Mouse (Mus musculus): ENCODE data around the gene Prdm4. TPM values are rescaled to one million over a fixed set of nuclear protein-coding genes. Genes with fewer than 3 reads are reported as not detected.

The Prdm4 gene
- polyA plus RNA-seq (2017; shearing (Covaris generic)) = 1 to 10 TPM; 4.2 to 7.1 (median 6.1) TPM

DNA sequence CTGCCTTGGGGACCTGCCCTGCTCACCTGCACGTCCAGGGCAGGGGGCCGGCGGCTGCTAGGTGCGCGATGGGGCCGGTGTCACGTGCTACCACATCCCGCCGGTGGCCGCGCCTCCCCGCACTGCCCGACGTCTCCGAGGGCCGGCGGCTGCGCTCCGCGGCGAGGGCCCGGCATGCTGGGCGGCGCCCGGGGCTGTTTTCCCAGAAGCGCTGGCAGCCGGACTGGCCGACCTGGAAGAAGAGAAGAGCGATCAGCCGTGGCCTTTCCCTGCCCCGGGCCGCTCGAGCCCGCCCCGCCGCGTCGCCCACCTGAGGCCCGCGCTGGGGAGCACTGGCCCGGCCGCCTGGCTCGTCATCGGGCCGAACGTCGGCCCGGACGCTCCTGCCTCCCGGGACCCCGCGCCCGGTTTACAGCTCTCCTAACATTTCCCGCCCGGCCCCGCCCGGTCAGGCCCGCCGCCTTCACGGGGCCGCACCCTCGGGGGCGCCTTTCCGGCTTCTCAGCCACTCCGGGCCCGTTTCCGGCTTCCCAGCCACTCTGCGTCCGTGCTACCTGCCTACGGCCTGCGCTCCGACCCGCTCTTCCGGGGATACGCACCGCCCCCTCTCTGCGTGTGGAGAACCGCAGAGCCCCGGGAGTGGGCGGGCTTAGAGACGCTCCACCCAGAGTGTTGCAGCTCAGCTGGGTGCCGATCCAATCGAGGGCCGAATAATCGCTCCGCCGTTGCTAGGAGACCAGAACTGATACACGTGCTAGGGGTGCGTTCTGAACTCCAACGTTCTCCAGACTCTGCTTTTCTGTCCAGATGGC lies at the start of gene Prdm4:
TSS of gene Prdm4 (minus strand) at position 645 of the 812 bp plus-strand sequence.
- ATAC-seq = peak; percentile 99

DNA sequence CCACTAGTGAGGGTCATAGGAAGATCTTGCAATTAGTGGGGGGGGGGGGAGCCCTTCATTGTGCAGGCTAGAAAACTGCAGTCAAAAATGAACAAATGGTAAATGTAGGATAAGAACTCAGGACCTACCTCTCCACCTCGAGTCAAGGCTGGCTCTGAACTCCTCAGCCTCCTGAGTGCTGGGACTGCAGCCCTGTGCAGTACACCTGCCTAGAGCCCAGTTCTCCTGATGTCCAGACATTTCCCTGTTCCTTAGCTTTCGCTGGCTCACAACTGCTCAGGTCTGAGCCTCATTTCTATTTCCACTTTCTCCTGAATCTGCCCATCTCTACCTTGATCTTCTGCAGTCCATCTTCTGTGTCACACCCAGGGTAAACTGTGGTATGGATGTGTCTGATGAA lies 49.5 kb upstream of the Prdm4 start:
- no peak for ATAC-seq

DNA sequence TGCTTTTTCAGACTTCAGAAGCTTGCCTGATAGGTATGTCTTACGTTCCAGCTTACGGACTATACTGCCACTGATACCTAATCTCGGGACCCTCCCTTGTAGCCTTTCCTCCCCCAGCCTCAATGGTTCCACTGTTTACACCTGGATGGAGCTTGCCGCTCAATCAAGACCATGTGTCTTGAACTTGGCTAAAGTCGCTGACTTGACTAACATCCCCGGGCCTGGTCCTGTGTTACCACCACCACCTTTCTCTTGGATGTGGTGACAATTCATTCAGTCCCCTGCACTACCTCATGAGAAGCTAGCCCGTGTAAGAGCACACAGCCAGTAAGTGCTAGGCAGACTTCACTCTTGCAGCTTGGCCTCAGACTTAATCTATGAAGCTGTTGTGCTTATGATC lies 47.4 kb upstream of the Prdm4 start:
- ATAC-seq = no peak

DNA sequence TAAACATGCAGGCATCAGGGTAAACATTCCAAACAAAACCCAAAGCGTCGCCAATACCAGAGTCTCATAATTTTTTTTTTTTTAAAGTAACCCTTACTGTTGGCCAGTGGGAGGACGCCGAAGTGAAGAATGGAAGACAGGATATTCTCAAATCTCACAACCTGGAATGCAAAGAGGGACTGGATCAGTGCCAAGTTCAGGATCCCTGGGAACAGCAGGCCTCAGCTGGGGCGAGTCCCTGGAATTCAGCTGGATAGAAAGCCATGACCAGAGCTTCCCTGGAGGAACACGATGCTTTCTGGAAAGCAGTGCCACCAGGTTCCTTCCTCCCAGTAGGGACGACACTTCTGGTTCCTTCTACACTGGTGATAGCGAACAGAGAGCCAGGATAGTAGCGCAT lies 46.0 kb upstream of the Prdm4 start:
- no peak for ATAC-seq

DNA sequence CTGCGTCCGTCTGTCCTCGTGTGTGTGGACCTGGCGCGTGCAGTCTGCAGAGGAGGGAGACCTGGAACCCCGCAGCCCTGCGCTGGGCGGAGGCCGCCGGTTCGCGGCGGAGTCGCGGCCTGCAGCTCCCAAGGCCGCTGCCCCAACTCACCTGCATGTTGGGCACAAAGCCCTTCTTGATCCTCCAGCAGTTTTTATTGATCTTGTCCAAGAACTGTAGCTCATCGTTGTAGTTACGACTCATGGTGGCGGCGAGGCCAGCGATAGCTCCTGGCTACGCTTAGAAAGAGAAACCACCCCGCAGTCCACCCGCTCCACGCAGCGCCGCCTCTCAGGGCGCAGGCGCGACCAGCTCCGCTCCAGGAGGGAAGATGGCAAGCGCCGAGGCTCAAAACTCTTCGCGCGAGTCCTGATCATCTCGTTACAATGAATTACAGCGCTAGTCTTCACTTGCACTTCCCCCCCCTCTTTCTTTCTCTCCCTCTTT lies 40.6 kb upstream of the Prdm4 start, which contains the start of gene Rtcb:
TSS of gene Rtcb (minus strand) at position 360 of the 487 bp plus-strand sequence.
- peak; percentile 93 for ATAC-seq

DNA sequence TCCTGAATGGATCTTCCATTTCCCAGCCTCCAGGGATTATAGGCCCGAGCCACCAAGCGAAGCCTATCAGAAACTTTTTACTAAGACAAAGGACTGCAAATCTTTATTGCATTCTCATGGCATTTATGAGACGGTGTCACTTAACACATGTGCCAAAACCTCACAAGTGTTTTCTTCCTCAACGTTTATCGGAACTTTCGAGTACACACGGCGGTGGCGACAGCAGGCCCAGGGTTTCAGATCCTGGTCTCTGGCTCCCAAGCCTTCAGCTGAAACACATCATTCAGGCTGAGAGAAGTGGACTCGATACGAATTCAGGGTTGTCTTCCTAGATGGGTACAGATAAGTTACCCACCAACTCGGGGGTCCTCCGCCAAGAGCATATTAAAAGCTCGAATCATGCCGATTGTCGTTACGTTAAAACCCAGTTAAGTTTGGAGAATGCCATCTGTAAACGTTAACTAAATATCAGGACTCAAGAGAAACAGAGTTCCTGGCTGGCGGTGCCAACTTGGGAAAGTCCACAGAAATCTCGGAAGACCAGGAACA lies 40.0 kb upstream of the Prdm4 start:
- no peak for ATAC-seq

DNA sequence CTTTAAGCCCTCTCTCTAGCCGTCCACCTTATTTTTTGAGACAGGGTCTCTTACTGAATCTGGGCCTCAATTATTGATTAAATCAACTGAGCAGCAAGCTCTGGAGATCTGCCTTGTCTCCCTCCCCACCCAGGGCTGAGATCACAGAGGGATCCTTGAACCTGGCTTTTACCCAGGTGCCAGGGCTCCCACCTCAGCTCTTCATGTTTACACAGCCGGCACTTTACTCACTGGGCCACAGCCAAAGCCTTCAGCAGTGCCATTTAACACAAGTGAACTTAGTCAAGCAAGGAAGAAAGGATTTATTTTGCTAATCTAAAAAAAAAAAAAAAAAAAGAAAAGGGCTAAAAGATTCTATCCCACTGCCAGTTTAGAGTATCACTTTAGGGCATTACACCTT lies 37.5 kb upstream of the Prdm4 start:
- no peak for ATAC-seq

DNA sequence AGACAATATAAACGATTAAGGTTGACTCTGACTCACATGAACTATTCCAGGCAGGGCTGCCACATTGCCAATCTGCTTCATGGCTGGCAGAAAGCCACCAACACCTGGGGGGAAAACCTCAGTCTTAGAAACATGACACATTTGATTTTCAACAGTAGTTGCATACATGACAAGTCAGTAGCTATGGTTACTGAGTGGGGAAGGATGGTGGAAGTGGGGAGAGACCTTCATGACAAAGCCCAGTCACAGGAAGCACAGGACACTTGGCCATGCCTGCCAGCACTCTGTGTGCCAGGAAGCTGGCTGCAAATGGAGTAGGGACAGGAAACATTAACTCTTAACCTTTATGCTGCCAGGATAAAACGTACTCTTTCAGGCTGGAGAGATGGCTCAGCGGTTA lies 36.5 kb upstream of the Prdm4 start:
- no peak for ATAC-seq

DNA sequence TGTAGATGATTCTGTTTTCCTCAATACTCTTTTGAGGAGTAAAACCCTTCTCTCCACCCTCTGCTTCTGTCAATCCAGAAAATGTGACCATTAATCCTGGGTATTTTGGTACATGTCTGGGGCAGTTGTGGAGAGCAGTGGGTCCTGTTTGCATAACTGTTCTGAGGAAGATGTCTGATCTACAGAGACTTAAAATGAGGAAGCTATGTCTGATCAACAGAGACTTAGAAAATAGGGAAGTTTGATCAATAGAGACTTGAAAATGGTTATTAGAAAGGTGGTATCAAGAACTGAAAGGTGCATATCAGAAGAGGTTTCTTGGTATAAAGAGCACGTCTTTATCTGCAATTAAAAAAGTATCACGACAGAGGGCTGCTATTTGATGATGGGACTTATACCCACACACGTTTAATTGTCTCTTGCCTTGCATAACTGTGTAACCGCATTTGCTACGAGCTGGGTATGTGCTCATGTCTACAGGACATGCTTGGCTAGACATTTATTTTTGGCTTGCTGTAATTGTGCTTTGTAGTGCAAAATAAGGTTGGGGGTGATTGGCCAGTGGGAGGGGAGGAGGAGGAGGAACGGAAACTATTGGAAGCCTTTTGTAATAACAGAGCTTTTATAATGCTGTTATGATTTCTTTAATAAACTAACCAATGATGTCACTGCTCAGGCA lies 35.0 kb upstream of the Prdm4 start:
- ATAC-seq = no peak

DNA sequence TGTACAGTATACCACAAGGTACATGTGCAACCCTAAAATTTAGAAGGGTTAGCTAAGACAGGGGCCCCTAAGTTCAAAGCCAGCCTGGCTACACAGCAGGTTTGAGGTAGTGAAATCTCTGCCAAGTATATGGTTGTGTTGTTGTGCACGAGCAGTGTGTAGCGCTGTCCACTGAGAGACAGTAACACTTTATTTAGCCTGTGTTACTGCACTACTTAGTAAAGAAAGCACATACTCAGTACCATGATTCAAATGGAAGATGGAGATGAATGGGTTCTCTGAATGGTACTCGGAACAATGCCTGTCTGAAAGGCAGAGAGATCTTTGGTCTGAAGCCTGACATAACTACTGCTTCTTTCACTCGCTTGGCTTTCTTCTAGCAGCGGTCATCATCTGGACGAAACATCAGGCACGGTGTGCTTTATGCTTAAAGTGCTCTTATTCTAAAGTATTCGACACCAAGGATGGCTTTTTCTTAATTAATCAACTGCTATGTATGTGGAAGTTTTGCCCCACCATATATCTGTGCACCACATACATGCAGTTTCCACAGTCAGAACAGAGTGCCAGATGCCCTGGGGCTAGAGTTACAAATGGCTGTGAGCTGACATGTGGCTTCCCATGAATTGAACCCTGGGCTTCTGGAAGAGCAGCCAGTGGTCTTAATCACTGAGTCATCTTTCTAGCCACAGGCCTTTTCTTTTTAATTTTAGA lies 31.7 kb upstream of the Prdm4 start:
- ATAC-seq = no peak

DNA sequence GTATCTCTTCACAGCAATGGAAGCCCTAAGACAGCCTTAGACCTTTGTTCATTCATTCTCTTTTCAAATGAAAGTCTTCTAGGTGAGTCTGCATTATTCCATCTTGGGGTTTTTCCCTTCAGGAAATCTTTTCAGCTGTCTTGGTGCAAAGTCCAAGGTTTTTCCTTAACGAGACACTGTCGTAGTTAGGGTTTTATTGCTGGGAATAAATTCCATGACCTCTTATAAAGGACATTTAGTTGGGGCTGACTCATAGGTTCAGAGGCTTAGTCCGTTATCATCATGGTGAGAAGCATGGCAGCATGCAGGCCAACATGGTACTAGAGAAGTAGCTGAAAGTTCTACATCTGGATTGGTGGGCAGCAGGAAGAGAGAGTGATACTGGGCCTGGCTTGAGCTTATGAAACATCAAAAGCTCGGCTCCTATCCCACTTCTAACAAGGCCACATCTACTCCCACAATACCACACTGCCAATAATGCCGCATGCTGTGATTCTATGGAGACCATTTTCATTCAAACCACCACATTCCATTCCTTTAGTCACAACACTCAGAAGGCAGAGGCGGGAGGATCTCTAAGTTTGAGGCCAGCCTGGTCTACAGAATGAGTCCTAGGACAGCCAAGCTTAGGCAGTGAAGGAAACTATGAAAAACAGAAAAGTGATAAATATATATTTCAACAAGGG lies 19.5 kb upstream of the Prdm4 start:
- no peak for ATAC-seq

DNA sequence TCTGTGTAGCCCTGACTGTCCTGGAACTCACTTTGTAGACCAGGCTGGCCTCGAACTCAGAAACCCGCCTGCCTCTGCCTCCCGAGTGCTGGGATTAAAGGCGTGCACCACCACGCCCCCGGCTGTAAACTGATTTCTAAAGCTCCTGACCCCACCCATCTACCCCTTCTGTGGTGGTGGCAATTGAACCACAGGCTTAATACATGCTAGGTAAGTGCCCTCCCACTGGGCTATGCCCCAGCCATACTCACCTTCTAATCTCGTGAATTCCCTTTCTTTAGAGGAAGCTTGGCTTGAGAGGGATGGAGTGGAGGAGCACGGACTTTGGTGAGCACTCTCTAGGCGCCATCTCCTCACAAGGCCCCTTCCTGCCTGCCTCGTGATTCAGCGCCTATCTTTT lies 13.0 kb upstream of the Prdm4 start:
- ATAC-seq = no peak

DNA sequence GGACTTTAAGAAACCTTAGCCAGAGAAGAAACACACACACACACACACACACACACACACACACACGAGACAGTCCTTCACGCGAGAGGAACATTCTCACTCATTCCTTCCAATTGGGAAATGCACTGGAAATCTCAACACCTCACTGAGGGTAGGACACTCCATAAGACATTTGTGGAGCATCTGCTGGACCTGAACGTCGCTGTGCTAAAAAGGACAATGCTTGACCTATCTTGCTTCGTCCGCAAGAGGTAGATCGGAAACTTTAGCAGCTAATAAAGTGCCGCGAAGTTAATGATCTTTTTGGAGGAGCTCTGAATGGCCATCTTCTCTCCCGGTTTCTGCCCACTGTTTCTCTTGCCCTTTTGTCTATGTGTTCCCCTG lies 12.3 kb upstream of the Prdm4 start:
- no peak for ATAC-seq

DNA sequence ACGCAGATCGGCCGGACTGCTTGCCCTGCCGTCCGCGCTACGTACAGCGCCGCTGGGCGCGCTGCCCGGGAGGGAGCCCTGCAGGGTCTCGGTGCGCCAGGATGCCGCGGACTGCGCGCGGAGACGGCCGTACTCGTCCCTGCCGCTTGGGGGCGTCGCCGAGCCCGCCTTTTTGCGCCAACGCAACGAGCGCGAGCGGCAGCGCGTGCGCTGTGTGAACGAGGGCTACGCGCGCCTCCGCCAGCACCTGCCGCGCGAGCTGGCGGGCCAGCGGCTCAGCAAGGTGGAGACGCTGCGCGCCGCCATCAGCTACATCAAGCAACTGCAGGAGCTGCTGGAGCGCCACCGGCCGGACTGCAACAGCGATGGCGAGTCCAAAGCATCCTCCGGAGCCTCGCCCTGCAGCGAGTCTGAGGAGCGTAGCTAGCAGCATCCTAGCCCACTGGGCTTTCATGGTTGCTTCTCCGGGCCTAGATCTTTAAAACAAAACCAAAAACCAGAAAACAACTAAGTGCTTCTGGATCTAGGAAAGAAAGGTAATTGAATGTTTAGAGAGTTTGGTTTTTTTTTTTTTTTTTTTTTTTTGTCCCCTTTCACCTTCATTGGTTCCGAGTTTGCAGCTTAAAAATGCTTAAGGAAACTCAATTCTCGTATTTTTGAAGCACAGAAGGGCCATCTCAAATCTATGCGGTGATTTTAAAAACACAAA lies 11.7 kb upstream of the Prdm4 start:
- peak; percentile 84 for ATAC-seq

DNA sequence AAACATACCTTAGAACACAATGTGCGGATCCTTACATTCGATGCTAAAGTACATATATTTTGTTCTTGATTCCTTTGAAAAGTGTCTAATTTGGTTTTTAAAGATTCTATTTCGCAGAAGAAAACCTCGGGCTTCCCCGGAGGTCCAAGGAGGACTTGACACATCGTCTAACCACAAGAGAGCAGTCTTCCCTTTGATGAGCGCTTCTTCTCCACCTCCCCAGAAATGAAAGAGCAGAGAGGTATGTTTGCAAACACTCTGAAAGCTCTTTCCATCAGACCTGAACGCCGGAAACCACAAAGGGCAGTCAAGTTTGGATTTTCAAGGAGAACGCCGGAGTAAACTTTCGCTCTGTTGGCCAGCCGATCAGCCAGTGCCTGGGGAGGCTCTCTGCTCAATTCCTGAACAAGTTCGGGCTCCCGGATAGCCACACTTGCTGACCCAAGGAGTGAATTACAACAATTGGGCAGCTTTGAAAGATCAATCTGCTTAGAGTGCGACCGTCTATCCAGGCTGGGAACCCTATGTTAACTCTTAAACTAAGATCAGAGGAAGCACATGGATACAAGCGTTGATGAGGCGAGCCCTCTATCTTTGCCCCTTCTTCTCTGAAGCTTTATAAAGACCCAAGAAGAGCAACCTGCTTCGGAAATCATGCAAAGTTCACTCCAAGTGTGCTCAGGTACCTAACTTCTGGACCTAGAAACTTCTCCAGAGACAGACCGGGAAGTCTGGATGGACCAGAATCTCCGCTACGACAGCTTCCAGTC lies 10.9 kb upstream of the Prdm4 start, which contains the start of gene Ascl4:
TSS of gene Ascl4 (plus strand) at position 6 of the 770 bp plus-strand sequence.
- peak; percentile 45 for ATAC-seq

DNA sequence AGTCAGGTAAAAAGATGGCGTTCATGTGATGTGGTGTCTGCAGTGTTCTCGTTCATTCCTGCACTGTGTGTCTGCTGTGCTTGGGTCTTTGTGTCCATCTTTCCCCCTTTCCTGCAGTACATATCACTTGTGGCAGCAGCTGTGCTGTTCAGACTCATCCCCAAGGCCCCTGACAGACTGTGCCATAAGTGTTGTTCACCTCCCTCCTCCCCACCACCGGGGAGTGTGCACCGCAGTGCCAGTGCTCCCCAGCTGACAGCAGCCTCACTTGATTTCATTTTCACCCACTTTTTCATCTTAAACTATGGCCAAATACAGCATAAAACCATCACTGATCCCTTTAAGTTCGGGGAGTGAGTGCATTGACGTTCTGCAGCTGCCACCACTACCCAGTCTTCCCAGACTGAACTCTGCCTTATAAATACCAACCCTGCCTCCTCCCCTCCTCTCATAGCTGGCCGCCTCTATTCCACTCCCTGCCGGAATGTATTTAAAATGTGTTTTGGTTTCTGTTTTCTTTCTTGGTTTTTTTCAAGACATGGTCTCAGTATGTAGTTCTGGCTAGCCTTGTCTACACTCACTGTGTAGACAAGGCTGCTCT lies 37.0 kb downstream of the Prdm4 start:
- ATAC-seq = no peak

DNA sequence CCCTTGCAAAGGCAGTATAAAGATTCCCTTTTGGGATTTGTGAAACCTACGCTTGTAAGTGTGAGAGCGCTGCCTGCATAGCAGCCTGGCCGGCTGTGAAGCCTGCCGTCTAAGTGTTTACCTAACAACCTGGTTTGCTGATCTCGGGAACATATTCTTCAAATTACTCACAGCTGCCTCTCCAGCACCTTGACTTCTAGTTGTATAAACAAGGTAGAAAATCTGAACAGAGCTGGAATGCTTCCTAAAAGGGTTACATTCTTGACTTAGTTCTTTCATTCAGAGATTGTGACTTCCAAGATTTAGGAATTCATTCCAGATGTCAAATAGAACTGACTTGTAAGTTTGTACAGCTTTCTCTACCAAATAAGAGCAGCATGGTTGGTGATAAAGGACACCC lies 41.1 kb downstream of the Prdm4 start:
- no peak for ATAC-seq

DNA sequence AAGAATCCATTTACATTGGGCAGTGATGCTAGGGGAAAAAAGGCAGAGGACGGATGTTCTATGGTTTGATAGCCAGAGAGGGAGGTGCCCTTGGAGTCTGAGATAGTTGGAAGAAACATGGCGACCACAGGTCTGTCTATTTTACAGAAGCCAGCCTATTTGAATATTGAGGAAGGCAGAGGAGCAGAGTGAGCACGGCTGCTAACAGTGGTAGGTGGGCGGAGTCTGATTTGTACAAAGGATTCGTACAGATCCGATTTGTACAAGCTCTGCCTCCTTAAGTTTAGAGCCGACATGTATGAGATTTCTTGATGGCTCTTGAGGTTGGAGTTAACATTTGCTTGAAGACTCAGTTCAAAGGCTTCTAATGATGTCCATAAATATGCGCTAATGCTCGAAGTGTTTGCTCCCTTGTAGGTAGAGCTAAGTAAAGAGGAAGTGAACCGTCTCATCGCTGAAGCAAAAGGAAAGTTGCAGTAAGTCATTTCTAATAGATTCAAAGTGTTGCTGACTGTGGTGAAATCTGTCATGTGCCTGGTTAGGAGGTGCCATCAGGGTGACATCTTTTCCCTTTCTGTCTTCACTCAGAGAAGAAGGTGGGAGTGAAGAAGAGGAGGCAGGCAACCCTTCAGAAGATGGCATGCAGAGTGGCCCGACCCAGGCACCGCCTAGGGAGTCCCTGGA lies 42.9 kb downstream of the Prdm4 start:
- ATAC-seq = no peak

DNA sequence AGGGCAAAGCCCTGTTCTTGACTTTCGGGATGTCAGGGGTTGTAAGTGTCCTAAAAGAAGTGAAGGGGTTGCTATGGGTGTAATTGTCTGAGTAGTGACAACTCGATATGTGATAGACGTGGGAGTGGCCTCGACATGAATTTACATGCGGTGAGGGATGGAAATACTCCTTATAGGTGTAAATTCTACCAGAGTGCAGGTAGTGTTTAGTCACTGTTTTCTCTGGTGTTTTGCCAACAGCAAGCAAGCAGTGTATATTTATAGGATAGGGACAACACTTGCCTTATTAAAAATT lies 44.5 kb downstream of the Prdm4 start:
- peak; percentile 53 for ATAC-seq
